Mouse (Mus musculus): Measurements from ENCODE around the gene Cops9.

GRCm38 (mm10) chr1:92653179-92653578 is 11.4 kb upstream of the Cops9 start:
- TF ChIP-seq CTCF (IDR thresholded peaks at IDR 0.05; ENCODE audit: extremely low read depth, insufficient read length, insufficient replicate concordance, low read depth, low read length) (no peak), POLR2A (IDR thresholded peaks at IDR 0.05; ENCODE audit: low read depth, low read length) (no peak)
